Mouse (Mus musculus): ENCODE data around the gene Trem3.

DNA sequence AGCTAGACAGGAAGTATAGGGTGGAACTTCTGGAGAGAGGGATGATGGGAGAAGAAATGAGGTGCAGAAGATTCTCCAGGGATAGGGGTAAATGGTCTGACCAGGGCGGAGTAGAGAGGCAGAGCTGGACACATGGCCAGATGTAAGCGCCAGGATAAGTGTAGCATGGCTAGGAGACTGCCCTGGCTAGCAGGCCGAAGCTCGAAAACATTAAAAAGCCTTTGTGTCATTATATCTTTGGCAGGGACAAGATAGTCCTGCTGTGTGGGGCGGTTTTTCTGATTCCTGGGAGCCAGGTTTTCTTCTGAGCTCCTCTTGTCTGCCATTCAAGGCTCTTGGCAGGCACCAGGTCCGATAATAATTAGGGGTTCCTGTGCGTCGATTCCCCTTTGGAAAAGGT is 10.0 kb upstream of the Trem3 start:
- TF ChIP-seq CTCF (IDR thresholded peaks at IDR 0.05; ENCODE audit: borderline replicate concordance, insufficient read depth, low read length) (no peak), POLR2A (IDR thresholded peaks at IDR 0.05; ENCODE audit: low read depth, low read length) (no peak)
